Mouse (Mus musculus) gastrocnemius, postnatal 25 days (tissue): ENCODE measurements around the gene Cyb561. TPM values are rescaled to one million over a fixed set of nuclear protein-coding genes. Genes with fewer than 3 reads are reported as not detected.

Experiments used
- DNase-seq: peaks from one replicate; pipeline ENCODE4 v3.0.0; 2022
- total RNA-seq, 2 experiments: library from RNA; stranded (reverse); gene quantifications; 1 replicate in 1 of 2; 2 replicates in 1 of 2; pipeline ENCODE4 v1.2.3; 2021

Gene Cyb561
- total RNA-seq, 2 experiments from 2014 or later = 4.2 to 6.6 TPM

DNA sequence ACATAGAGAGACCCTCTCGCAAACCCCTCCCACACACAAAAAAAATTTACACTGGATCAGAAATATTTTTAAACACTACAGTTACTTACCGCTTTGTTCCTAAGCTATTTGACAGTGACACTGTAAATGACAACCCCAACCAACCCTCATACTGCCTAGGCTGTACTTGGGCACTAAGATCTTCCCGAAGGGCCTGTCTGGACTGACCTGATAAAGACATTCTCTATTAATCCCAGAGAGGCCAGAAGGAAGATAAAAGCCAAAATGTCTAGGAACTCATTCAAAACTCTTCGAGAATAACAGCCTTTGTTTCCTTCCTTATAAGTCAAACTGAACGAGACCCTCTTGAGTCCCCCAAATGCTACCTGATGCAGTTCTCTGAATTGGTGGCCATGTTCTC lies 31.9 kb downstream of the Cyb561 start:
- DNase-seq = no peak

GRCm38 (mm10) chr11:105920836-105921235 lies 32.3 kb downstream of the Cyb561 start:
- no peak for DNase-seq

DNA sequence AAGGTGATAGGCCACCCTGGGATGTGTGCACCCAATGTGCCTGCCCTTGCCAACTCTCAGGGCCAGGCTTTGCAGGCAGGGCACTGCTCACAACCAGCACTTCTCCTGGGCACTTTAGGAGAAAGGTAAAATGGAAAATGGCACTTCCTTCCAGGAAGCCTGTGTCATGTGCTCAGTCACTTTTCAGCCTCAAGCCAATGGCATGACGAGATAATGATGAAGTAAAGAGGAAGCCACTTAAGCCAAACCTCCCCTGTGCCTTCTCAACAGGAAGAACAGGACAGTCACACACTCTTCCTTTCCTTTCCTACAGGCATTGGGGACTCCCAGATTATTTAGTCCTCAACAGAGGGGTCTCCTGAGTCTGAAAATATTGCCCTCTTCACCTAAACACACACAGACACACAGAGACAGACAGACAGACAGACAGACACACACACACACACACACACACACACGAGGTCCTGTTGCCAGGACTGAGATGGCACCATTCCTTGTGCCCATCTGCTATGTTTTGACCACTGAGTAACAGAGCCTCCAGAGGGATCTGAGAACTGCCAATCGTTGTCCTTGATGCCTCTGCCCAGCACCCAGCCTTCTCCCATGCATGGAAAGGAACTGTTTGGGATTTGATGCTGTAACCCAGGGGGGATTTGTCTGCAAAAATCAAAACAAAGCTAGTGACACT lies 32.9 kb downstream of the Cyb561 start:
- DNase-seq = no peak

- no peak for DNase-seq
Observed at GRCm38 (mm10) chr11:105913580-105913979, 39.6 kb downstream of the Cyb561 start.

DNA sequence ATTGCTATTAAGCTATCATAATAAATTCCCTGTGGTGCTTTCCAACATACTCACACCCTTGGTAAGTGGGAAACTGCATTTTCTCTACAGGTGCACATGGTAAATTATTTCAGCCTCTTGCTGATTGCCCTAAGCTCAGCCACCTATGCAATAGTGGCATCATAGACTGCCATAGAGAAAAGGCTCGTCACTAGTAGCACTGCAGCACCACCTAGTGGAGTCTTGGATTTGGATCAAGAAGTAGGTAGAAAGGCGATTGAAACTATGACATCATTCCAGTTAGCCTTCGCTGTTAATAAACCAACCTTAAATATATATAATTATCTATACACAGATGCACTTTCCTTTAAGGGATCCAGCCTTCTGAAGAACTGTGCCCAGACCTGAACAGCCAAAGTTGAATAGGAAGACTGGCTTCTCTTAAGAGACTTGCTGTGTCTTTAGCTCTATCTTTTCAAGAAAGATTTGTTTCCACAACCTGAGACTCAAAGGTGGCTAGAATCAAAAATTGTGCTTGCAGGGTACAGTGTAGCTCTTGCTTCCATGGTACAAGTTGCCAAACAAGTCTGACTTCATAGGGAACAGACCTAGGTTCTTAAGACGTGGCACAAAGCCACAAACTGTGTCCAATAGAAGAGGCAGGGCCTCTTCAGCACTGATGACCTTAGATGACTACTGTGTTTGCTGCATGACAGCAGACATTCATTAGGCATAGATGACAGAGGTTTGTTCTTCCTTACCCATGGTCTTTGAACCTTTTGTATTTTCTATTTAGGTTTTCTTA lies 41.4 kb downstream of the Cyb561 start:
- DNase-seq = no peak

DNA sequence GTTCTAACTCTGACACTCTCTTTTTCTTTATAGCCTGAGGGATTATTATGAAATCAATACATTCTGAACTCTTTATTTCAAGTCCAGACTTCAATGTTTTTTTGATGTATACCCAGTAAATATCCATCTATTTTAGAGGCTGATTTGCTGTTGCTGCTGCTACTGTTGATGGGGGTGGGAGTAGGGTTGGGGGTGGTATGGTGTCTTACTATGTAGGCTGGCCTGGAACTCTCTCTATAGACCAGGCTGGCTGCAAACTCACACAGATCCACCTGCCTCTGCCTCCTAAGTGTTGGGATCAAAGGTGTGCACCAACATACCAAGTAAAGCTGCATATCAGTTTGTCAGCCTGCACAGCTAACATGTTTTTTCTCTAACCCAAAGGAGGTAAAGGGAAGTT lies 42.0 kb downstream of the Cyb561 start:
- no peak for DNase-seq

- DNase-seq = no peak
Observed at GRCm38 (mm10) chr11:105909617-105910016, 43.5 kb downstream of the Cyb561 start.

- no peak for DNase-seq
Observed at GRCm38 (mm10) chr11:105908926-105909325, 44.2 kb downstream of the Cyb561 start.

- no peak for DNase-seq
Observed at GRCm38 (mm10) chr11:105907381-105907780, 45.8 kb downstream of the Cyb561 start.

DNA sequence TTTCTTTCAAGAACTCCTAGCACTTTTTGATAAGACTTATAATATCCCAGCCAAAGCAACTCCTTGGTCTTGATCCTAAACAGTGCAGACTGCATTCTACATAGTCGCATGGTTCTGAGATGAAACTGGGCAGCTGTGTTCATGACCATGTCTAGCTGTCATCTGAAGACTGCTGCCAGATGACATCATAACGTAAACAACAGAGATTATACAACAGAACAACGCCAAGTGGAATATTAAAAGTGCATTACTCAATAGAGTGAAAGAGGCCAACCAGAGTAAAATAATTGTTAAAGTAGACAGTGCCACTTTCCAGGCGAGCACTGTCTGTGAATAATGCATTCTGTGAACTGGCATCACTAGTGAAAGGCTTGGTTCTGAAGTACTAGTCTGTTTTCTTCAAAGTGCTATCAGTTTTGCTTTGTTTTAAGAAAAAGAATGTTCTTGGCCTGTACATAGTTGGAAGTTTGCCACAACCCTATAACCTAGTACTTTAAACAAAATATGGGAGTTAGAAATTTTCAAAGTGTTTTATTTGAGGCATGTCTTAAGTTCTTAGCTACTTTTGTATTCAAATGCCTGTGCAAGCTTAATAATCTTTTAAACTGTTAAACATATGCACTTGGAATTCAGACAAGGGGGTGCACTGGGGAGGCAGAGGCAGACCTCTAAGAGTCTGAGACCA lies 47.5 kb downstream of the Cyb561 start:
- no peak for DNase-seq

DNA sequence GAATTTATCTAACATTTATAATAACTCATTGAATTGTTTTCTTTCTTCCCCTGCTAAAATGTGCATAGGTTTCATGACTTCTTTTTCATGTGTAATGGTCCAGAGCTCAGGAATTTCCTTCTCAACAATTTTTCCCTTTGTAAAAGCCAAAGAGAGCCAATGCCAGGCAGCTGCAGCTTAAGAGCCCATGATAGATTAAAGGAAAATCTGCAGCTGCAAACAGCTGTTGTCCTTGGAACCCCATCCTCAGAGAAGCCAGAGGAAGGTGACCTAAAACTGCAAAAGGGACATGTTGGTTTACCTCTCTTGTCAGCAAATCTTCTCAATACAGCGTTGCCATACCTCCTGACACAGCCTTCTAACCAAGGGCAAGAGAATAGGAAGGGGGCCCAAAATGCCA lies 50.2 kb downstream of the Cyb561 start:
- no peak for DNase-seq

GRCm38 (mm10) chr11:105901501-105901900 lies 51.6 kb downstream of the Cyb561 start:
- no peak for DNase-seq

DNA sequence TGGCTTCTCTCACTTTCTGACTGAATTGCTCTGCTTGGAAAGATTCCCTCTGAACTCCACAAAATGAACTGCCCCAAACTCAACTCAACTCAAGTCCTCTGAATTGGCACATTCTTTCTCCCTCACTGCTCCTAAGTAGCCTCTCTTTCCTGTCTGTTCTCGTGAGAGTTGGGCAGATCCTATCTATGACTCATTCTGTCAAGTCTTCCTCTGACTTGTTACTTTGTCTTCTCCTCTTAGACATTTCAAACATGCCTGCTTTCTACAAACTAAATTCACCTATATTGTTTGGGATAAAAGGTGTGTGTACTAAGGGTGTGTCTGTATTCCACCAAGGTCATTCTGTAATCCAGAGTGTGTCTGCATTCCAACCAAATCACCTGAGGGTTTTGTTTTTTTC lies 54.0 kb downstream of the Cyb561 start:
- DNase-seq = no peak

- DNase-seq = no peak
Observed at GRCm38 (mm10) chr11:105887281-105887680, 65.9 kb downstream of the Cyb561 start.

DNA sequence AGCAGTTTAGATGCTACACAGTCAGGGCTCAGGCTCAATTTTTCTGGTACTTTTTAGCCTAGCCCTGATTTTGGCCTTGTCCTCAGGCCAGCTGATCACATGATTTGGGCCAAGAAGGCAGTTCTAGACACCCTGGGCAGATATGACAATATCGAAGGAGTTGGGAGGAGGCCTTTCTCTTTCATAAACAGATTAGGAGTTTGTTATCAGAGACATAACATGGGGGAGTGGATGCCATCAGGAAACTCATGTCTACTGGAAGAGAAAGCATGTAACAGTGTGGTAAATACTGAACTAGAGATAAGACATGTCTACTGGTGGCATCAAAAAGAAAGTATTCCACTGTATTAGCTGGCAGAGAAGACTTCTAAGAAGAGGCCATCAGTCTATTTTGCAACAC lies 67.6 kb downstream of the Cyb561 start:
- no peak for DNase-seq

Other genes with a start within 250 kb of the Cyb561 start
- 10 to 100 TPM; 31.1 to 33.9 TPM for gene Ace, start 14.6 kb upstream of the Cyb561 start, total RNA-seq
- gene Ace3, start 41.3 kb upstream of the Cyb561 start, total RNA-seq = not detected
- not detected for gene Kcnh6, start 54.8 kb upstream of the Cyb561 start, total RNA-seq
- 10 to 100 TPM; 25.9 to 26.1 TPM for gene Dcaf7, start 83.5 kb upstream of the Cyb561 start, total RNA-seq
- 10 to 100 TPM; 42.1 to 44.3 TPM for gene Taco1, start 112.7 kb upstream of the Cyb561 start, total RNA-seq
- 10 to 100 TPM; 18.5 to 20.8 TPM for gene Map3k3, start 131.3 kb upstream of the Cyb561 start, total RNA-seq
- gene Gm10840, start 207.5 kb upstream of the Cyb561 start, total RNA-seq = not detected
- 1 to 10 TPM; 1.9 to 3.3 TPM for gene Limd2, start 207.5 kb upstream of the Cyb561 start, total RNA-seq
- 10 to 100 TPM in 1 of 2 experiments, 1 to 10 TPM in 1; 9.8 to 10.2 TPM for gene Strada, start 248.8 kb upstream of the Cyb561 start, total RNA-seq